Mouse (Mus musculus): ENCODE data around the gene Cul7.

Cul7 gene

DNA sequence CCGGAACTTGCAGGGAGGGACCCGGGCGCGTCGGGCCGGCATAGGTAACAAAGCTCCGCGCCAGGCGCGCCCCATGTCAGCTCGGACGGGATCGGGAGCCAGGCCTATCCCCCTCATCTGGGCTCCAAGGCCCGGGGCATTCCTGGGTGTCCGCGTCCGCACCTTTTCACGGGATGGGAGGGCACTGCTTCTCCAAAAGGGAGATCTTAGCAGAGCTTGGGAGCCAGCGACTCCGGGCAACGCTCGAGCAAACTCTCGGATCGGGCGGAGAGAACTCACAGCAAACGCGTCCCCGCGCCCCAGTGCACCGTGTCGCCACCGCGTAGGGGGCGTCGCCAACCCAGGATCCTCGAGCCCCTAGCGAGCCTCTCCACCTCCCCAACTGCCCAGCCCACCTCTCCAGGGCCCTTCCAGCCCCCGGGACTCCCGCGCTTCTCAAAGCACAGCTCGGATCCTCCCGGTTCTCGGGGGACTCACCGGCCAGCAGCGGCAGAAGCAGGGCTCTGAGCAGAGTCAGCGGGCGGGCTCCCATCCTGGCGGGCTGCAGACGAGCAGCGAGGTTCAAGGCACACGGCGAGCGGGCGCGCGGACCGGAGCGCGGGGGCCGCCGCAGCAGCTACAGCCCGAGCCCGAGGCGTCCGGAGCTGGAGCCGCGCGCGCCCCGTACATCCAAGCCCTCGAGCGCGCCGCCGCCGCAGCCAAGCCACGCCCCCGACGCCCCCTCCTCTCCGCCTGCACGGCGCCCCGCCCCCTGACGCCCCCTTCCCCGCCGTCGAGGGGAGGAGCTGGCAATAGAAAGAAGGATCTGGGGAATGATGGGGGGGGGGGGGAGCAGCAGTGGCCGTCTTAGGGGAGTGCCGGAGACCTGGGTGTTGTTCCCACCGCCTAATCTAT lies 21.1 kb upstream of the Cul7 start, which contains the start of gene Ptk7:
Ptk7 (minus strand) TSS at position 714 of the 894 bp plus-strand sequence.
- no peak for DNase-seq (ENCODE audit: low read depth)

- DNase-seq (ENCODE audit: low read depth): no peak
Observed at GRCm38 (mm10) chr17:46629685-46630441, 20.3 kb upstream of the Cul7 start.

DNA sequence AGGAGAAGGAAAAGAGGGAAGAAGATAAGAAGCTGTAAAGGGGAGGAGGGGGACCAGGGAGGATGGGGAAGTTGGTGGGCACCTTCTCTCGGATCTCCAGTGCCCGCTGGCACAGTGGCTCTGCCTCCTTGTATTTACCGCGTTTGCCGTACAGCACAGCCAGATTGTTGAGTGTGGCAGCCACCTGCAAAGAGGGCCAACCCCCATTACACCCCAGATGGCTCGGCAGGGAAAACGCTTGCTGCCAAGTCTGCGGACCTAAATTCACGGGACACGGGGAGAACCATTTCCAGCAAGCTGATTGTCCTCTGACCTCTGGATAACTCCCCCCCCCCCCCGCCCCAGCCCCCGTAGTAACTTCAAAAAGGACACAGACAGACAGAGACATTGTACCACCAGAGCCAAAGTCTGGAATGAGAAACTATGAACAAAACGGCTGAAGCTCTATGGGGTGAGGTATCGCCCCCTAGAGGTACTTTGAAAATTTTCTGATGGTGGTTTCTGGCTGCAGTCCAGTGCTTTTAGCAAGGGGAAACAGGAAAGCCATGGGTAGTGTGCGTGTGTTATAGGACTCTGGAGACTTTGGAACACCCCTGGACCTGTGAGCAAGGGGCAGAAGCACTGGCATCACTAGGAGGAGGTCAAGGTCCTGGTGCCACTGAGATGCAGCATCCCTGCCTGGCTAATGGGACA lies 13.2 kb upstream of the Cul7 start:
- DNase-seq (ENCODE audit: low read depth): peak; percentile 72

GRCm38 (mm10) chr17:46639929-46640328 lies 10.2 kb upstream of the Cul7 start:
- no peak for DNase-seq (ENCODE audit: low read depth)

- no peak for DNase-seq (ENCODE audit: low read depth)
Observed at GRCm38 (mm10) chr17:46642060-46642459, 8.1 kb upstream of the Cul7 start.

GRCm38 (mm10) chr17:46644152-46644805 lies 5.9 kb upstream of the Cul7 start:
- no peak for DNase-seq (ENCODE audit: low read depth)

- DNase-seq (ENCODE audit: low read depth): no peak
Observed at GRCm38 (mm10) chr17:46644916-46645475, 5.1 kb upstream of the Cul7 start.

DNA sequence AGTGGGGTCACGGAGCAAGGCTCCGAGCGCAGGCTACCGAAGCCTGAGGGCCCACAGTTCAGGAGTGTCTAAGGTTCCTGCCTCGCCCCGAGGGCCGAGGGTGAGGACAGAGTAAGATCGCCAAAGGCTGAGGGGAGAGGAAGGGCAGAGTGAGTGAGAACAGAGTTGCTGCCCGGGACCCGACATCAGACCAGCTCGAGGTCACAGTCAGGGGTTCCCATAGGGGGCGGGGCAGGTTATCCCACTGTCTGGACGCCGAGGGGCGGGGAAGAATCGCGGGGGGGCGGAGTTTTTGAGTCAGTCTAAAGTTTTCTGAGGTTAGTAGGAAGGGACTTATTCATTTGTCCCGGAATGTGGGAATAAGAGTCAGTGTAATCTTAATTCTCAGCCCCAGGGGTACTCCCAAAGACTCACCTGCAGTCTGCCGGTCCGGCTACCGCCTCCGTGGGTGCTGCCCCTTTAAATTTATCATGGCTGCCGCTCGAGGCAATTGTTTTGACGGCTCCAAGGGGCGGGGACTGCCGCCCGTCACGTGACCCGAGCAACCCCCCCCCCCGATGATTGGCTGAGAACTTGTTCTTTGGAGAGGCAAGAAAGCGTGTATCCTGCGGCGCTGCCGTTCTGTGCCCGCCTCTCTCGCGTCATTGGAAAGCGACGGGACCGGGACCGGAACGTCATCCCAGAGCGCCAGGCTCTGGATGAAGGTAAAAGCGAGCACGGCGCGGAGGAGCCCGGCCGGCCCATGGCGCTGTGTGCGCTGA lies 4.4 kb upstream of the Cul7 start, which contains the start of the genes Klc4 and Mrpl2:
Klc4 (minus strand) TSS at position 462 of the 761 bp plus-strand sequence.
Mrpl2 (plus strand) TSS at position 669 of the 761 bp plus-strand sequence.
- peak; percentile 99 for DNase-seq (ENCODE audit: low read depth)

- no peak for DNase-seq (ENCODE audit: low read depth)
Observed at GRCm38 (mm10) chr17:46646322-46646662, 3.8 kb upstream of the Cul7 start.

GRCm38 (mm10) chr17:46647279-46647678 lies 2.9 kb upstream of the Cul7 start:
- DNase-seq (ENCODE audit: low read depth): no peak

DNA sequence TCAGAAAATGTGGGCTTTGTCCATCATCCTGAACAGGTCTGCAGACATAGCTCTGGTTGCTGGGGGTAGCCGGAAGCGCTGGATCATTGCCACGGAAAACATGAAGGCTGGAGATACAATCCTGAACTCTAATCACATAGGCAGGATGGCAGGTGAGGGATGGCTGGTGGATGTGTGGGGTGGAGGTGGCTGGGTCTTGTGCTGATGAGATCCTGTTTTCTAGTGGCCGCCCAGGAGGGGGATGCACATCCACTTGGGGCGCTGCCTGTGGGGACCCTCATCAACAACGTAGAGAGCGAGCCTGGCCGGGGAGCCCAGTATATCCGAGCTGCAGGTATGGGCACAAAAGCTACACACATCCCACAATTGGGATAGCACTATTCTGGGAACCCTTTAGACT lies 1.7 kb upstream of the Cul7 start:
- no peak for DNase-seq (ENCODE audit: low read depth)

DNA sequence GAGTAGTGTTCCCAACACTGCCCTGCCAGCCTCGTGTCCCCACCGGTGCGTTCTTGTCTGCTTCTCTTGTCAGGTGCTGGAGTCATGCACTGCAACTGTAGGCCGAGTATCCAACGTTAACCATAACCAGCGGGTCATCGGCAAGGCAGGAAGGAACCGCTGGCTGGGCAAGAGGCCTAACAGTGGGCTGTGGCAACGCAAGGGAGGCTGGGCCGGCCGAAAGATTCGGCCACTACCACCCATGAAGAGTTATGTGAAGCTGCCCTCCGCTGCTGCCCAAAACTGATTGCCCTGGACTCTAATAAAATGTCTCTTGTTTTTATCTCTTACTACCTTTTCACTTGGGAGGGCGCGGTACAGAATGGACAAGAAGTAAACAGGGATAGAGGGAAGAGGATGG lies 326 bp upstream of the Cul7 start:
- DNase-seq (ENCODE audit: low read depth): no peak

DNA sequence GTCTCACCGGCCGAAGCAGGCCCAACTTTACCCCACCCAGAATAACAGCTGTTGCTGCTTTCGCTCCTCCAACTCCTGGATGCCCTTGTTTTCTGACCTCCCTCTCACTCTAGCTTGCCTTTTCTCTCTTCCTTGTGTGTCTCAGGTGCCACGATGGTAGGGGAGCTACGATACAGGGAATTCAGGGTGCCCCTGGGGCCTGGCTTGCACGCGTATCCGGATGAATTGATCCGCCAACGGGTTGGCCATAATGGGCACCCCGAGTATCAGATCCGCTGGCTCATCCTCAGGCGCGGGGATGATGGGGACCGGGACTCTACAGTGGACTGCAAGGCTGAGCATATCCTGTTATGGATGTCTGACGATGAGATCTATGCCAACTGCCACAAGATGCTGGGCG lies 1.2 kb downstream of the Cul7 start:
- no peak for DNase-seq (ENCODE audit: low read depth)

- no peak for DNase-seq (ENCODE audit: low read depth)
Observed at GRCm38 (mm10) chr17:46651755-46652547, 1.8 kb downstream of the Cul7 start.

GRCm38 (mm10) chr17:46656054-46656453 lies 5.9 kb downstream of the Cul7 start:
- no peak for DNase-seq (ENCODE audit: low read depth)

DNA sequence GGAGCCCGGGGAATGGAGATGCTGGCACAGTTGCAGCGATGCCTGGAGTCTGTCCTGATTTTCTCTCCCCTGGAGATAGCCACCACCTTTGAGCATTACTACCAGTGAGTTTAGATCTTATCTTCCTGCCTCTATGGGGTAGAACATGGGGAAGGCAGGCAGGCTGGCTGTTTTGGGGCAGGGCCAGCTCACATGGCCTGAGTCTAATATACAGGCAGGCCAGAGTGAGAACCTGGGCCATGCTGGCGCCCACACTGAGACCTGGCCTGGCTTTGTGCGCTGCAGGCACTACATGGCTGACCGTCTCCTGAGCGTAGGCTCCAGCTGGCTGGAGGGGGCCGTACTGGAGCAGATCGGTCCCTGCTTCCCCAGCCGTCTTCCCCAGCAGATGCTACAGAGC lies 11.2 kb downstream of the Cul7 start:
- DNase-seq (ENCODE audit: low read depth): no peak

- DNase-seq (ENCODE audit: low read depth): no peak
Observed at GRCm38 (mm10) chr17:46661981-46662380, 11.8 kb downstream of the Cul7 start.

- no peak for DNase-seq (ENCODE audit: low read depth)
Observed at GRCm38 (mm10) chr17:46662730-46663129, 12.6 kb downstream of the Cul7 start.

DNA sequence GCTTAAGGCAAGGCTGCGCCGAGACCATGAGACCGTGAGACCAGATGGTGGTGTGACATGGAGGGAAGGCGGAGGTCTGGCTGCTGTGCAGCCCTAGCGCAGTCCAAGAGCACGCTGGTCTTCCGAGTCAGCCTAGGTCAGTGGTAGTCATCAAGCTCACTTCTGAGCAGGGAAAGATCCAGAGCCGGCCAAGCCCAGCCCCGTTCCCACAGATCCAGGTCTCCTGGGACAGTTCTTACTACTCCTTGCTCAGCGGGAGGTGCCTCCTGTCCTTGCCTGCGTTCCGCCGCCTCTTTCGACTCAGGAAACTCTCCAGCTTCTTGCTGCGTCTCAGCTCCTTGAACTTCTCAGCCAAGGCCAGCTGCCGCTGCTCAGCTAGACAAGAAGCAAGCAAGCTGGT lies 17.6 kb downstream of the Cul7 start:
- no peak for DNase-seq (ENCODE audit: low read depth)

GRCm38 (mm10) chr17:46669911-46670310 lies 19.8 kb downstream of the Cul7 start:
- no peak for DNase-seq (ENCODE audit: low read depth)

Measured in induced T-regulatory cell, adult 2 months (primary cell).